Mouse (Mus musculus) erythroblast, embryonic 14.5 days (primary cell): ENCODE results near the gene Slamf6. TPM values are rescaled to one million over a fixed set of nuclear protein-coding genes. Genes with fewer than 3 reads are reported as not detected.
"Not testable (repeated sequence)": the region's sequence is repeated elsewhere in the genome, so short reads cannot be mapped to it uniquely, and the experiment has no call there.

Experiments used
- H3K27me3 ChIP-seq: 2 replicates; pipeline ENCODE4 v1.6.1; 2012; ENCODE audit warnings: inconsistent platforms; ENCODE audit not compliant: control insufficient read depth
- H3K36me3 ChIP-seq: 2 replicates; pipeline ENCODE4 v1.6.1; 2012; ENCODE audit warnings: mild to moderate bottlenecking, inconsistent platforms; ENCODE audit not compliant: control insufficient read depth
- H3K4me1 ChIP-seq: 2 replicates; pipeline ENCODE4 v1.6.1; 2012; ENCODE audit warnings: inconsistent platforms; ENCODE audit not compliant: control insufficient read depth
- H3K4me3 ChIP-seq: replicated peaks from 2 replicates; pipeline ENCODE3; 2012; ENCODE audit warnings: moderate library complexity, mild to moderate bottlenecking, inconsistent platforms
- H3K9me3 ChIP-seq: 2 replicates; pipeline ENCODE4 v1.6.1; 2012; ENCODE audit warnings: low read length, inconsistent platforms, mixed read lengths; ENCODE audit not compliant: control insufficient read depth
- GATA1 ChIP-seq: IDR thresholded peaks from 2 replicates; pipeline ENCODE4 v1.6.1; 2012; ENCODE audit warnings: low read length, inconsistent platforms, mixed read lengths
- TAL1 ChIP-seq: IDR thresholded peaks from 3 replicates; pipeline ENCODE4 v1.6.1; 2012; ENCODE audit warnings: low read length, inconsistent platforms, mixed read lengths
- polyA plus RNA-seq: library from polyadenylated mRNA; stranded (reverse); fragments of >175 nt; gene quantifications from 2 replicates; pipeline ENCODE4 v1.2.3, GENCODE M21; 2012

Gene Slamf6
- polyA plus RNA-seq: 0.01 TPM in 2 replicates

DNA sequence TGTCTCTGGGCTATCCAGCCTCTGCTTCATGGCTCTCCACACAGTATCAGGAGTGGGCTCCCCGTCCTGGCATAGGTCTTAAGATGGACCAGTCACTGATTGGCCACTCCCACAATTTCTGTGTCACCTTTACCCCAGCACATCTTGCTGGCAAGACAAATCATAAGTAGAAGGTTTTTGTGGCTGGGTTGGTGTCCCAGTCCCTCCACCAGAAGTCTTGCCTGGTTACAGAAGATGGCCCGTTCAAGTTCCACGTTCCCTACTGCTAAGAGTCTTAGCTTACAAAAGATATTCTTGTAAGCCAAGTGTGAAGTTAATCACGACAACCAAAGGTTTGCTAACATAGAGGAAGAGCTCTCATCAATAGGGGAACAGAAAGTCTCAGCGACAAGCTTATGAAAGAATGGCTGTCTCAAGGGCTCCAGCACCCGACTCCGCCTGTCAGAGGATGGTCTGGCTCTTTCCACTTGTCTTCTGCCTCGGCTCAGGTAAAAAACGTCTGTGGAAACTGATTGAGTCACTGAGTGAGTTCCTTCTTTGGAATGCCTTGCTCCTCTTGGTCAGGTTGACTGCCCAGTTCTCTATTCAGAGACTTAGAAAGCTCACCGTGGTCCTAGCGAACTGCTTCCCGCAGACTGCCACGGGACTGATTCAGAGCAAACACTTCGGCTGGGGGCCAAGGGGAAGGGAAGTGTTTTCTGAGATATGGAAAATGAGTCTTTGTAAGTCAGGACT is at the start of gene Slamf6:
Slamf6 (plus strand) TSS at position 211 of the 735 bp plus-strand sequence.
- no peaks in the 10 kb centered on the region for H3K9me3 ChIP-seq
- no peak within 1 kb of the TSS for H3K4me3 ChIP-seq
- TF ChIP-seq GATA1: no peak
- no peak for TF ChIP-seq TAL1
- H3K27me3 ChIP-seq: no peaks in the 10 kb centered on the region
- no peaks in the 10 kb centered on the region for H3K36me3 ChIP-seq
- no peaks in the 10 kb centered on the region for H3K4me1 ChIP-seq

DNA sequence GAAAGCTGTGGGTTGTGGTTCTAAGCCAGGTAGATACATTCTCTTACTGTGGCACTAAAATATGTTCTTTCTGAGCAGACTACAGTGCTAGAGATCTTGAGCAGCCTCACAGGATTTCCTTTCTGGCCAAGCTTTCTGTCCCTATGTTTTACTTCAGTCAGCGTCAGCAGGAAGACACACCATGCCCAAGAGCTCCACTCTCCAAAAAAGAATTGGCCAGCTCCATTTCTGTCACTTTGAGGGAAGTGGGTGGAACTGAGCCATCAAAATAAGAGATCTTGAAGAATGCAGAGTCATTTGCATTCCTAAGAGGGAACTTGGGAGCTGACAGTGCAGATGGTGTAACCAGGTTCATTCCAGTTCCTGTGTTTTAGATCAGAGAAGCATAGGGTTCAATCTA is 30.3 kb upstream of the Slamf6 start:
- Histone ChIP-seq H3K9me3 (0 out of 2 replicates have a peak, but pooled peaks cover 2% of the 10 kb centered on the region), H3K36me3 (no peaks in the 10 kb centered on the region), H3K27me3 (no peaks in the 10 kb centered on the region), H3K4me3 (no peak overlapping the region), H3K4me1 (no peaks in the 10 kb centered on the region)
- no peak for TF ChIP-seq GATA1
- no peak for TF ChIP-seq TAL1

DNA sequence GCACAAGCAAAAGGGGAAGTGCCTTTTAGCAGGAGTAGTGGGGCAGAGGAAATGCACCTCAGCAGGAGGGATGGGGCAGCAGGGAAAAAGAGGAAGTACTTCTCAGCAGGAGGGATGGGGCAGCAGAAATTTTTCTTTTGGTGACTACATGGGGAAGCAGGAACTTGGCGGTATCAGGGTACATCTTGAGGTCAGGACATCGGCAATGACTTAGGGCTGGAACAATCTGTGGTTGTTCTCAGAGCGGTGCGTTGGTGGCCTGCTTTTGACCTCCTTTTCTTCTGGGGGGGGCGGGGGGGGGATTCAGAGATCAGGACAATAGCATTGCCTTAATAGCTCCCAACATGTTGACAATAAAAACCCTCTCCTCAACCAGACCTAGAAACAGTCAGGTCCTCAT is 22.0 kb upstream of the Slamf6 start, which contains the start of gene Gm10521:
Gm10521 (plus strand) TSS at position 301 of the 400 bp plus-strand sequence.
- not testable (repeated sequence) for H3K4me3 ChIP-seq, H3K27me3 ChIP-seq, H3K4me1 ChIP-seq, H3K9me3 ChIP-seq, H3K36me3 ChIP-seq

DNA sequence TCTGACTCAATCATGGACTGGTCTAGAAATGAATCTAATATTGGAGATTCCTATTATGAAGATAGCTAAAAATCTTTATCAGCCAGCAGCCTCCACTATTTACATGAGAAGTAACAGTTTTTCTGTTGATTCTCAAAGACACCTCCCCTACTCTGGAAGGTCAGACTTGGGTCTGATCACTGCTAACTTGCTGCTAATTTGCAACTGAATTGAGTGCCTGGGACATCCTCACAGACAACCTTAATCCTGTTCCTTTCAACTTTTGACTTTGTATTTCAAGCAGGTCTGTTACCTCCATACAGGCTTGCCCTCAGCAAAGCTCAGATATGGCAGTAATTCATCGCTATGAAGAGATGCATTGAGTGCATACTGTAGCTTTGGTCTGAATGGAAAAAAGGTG is 13.3 kb upstream of the Slamf6 start:
- H3K4me1 ChIP-seq: no peaks in the 10 kb centered on the region
- H3K27me3 ChIP-seq: no peaks in the 10 kb centered on the region
- H3K9me3 ChIP-seq: peaks cover 6% of the 10 kb centered on the region; the same call in 1 of the 2 replicates
- H3K4me3 ChIP-seq: no peak overlapping the region
- TF ChIP-seq TAL1: no peak
- TF ChIP-seq GATA1: no peak
- H3K36me3 ChIP-seq: no peaks in the 10 kb centered on the region

DNA sequence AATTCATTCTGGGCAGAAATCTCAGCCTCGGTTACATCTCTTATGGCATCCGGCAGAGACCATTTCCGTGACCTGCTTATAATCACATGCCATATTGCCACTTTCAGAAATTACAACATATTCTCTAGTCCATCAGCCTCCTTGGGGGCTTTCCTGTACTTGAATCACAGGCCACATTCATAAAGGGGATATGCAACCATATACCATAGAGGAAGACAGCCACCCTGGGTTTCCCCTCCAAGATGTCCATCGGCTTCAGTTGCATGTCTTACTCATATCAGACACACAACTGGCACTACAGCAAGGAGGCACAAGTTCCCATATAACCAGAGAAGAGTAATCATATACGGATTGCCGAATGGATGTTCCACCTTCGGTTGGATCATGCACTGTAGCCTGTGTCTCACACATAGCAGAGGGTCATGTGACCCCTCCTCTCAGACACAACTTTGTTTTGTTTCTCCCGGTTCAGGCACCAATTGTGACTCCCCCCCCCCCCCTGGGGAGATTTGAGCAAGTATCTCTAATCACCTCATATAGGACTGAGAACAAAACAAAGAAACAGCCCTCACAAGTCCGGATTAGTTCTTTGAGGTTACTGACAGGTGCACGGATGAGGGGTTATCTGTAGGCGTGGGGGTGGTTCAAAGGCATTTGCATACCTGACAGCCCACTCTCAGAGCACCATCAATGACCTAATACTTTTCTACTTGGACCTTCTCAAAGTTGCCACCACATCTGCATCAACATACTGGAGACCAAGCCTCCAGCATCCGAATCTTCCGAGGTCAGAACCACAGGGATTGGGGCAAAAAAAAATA is 1.5 kb upstream of the Slamf6 start:
- Histone ChIP-seq H3K4me3 (no peak overlapping the region), H3K4me1 (no peaks in the 10 kb centered on the region), H3K9me3 (no peaks in the 10 kb centered on the region; the same call in 1 of the 2 replicates), H3K27me3 (no peaks in the 10 kb centered on the region), H3K36me3 (no peaks in the 10 kb centered on the region)
- TF ChIP-seq GATA1 (no peak), TAL1 (no peak)

DNA sequence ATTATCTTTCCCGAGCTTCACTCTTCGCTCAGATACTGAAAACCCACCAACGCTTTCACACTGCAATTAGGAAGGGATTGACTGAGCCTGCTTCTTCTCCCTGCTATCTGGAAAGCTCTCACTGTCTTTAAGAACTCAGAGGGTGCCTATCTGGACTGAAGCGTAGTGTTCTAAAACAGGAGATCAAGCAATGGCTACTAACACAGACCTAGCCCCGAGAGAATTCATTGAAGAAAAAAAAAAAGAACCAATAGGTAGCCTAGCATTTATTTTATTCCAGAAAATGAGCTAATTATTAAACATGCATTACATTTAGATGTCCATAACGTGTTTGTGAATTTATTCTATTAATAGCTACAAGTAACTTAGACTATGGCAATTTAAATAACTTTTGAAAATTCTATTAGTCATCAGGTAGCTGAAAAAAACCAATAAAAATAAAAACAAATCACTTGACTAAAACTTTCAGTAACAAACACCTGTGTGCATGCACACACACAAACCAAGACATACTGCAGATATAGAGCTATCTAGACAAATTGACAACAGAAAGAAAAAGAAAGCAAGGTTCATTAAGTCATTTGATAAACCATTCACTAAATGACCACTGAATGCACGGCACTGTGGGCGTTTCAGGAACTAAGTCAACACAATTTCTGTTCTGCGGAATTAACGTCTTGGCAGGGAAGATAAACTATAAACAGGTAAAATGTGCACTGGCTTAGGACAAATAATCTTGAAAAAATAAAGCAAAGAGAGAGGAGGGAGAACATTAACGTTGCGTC is 1.0 kb downstream of the Slamf6 start:
- Histone ChIP-seq H3K9me3 (no peaks in the 10 kb centered on the region), H3K36me3 (no peaks in the 10 kb centered on the region), H3K27me3 (no peaks in the 10 kb centered on the region), H3K4me3 (no peak overlapping the region), H3K4me1 (no peaks in the 10 kb centered on the region)
- TF ChIP-seq TAL1: no peak
- no peak for TF ChIP-seq GATA1

DNA sequence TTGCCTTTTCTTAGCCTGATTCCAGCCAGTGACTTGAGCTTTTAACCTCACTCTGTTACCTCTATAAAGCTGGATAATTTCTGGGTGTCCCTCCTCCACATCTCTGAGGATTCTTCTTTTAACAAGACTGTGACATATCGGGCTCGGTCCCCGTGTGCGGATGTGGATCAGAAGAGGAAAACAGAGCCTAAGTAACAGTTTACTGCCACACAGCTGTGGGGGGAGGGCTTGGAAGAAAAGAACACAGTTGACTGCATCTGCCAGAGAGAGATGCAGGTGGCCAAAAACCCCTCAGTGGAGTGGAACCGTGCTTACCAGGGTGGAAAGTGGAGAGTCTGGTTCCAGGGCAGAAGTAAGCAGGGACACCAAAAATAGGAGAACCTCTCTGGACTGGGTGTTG is 1.9 kb downstream of the Slamf6 start:
- Histone ChIP-seq H3K4me1 (no peaks in the 10 kb centered on the region), H3K9me3 (no peaks in the 10 kb centered on the region), H3K4me3 (no peak overlapping the region), H3K36me3 (no peaks in the 10 kb centered on the region), H3K27me3 (no peaks in the 10 kb centered on the region)
- TF ChIP-seq GATA1: no peak
- no peak for TF ChIP-seq TAL1

DNA sequence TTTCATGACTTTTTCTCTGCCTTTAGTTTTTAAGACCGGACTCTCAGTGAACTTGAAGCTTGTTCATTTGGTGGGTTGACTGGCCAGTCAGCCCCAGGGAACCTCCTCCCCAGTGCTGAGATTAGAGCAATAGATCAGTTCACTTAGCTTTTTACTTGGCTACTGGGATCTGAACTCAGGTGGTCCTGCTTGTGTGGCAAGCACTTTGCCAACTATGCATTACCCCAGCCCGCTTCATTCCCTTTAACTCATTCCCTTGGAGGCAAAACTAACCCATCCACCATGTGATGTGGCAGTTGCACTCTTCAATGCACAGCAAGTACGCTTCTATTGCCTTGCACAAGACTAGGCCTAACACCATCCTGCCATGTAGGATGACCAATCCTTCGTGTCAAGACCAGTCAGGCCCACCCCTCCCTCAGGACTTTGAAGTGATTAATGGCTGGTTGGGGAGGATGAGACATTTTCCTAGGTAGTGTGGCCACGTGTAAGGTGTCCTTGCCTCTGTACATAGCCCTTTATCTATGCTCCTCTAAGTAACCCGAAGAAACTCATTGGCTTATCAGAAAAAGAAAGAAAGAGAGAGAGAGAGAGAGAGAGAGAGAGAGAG is 2.7 kb downstream of the Slamf6 start:
- Histone ChIP-seq H3K9me3 (no peaks in the 10 kb centered on the region), H3K4me3 (no peak overlapping the region), H3K36me3 (no peaks in the 10 kb centered on the region), H3K4me1 (no peaks in the 10 kb centered on the region), H3K27me3 (no peaks in the 10 kb centered on the region)
- TF ChIP-seq TAL1: no peak
- TF ChIP-seq GATA1: no peak
